Mouse (Mus musculus) heart, adult 9 months (tissue): ENCODE data around the gene Cmc4.

ENCODE experiments used
- DNase-seq, 2 experiments: peaks; one replicate each; pipeline ENCODE4 v3.0.0; 2022; ENCODE audit warnings: low spot score in 2 of 2

Gene Cmc4

DNA sequence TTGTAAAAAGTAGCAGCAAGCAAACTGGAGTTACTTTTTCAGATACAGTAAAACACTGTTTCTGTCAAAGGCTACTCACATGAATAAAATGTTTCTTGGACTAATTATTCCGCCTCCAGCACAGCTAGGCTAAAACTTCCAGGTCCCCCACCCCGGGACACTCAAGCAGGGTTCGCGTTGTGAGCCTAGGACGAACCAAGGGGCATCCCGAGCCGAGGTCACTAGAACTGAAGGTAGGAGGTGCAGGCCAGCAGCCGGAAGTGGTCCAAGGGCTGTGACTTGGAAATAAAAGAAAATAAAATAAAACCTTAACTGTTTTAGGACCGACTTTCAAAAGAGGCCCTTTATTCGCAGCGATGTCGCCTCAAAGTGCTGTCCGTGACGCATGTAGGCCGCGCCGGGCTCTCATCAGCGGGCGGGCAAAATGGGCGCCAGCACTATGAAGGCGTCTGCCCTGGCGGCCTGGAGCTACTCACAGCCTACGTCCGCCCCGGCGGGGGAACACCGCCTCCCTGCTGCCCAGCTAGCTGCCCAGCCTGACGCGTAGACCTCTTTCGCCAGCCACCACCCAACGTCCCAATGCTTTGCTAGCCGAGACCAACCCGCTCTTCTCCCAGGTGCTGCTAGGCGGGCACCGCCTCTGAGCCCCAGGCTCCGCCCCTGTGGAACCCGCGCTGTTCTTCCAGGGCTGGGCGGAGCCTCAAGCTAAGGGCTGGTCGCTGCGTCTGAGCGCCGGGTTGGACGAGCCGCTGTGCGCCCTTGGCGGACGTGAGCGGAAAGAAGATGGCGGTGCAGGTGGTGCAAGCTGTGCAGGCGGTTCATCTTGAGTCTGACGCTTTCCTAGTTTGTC, at the start of gene Cmc4, which contains the start of the genes Mtcp1 and Brcc3:
Cmc4 (minus strand) TSS at position 649 of the 850 bp plus-strand sequence.
Mtcp1 (minus strand) TSS at position 653 of the 850 bp plus-strand sequence.
Brcc3 (plus strand) TSS at position 693 of the 850 bp plus-strand sequence.
- peak; percentile 88 to 89 for DNase-seq

DNA sequence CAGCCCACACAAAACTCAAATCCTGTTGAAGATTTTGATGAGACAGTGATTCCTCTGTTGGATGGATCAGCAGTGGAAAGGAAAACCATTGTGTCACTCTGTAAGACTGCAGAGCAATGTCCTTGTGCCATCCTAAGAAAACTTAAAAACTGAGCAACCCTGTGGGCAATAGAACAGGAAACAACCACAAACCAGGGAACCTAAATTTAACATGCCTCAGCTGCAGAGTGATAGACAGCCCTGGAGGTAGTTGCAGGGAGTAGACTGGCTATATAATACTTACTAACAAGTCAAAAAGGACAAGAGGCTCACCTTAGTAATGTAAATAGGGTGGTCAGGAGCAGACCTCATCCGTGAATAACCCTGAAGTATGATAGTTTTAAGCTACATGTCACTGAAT, 38.2 kb upstream of the Cmc4 start:
- DNase-seq, result no peak

DNA sequence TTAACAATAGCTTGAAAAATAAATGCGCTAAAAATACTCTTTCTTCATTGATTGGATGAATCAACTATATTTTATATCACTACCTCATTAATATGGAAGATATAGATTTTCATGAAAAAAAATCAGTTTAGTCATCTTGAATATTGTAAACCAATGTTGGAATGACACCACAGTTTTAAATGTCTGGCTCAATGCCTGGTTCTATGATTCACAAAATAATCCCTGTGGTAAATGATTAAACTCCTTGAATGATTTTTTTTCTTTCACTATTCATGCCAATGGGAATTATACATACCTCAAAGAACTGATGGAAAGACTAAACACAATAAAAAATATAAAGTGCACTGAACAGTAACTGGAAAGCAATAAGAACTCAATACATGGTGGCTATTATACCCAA, 6.7 kb downstream of the Cmc4 start:
- DNase-seq, result no peak

DNA sequence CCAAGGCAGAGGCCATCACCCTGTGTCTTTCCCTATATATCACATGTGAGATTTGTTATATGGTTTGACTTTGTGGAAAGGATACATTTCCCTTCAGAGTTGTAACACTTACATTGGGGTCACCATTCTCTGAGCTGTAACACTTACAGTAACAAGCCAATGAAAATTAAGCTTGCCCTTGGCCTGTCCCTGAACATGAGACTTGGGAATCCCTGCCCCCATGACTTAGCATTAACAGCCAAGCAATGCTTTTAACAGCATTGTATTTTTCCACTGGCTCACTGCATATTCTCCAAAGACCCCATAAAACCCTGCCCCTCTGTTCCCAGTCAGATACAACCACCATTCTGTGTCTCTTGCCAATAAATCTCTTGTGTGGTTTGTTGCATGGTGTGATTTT, 13.0 kb downstream of the Cmc4 start:
- no peak for DNase-seq

DNA sequence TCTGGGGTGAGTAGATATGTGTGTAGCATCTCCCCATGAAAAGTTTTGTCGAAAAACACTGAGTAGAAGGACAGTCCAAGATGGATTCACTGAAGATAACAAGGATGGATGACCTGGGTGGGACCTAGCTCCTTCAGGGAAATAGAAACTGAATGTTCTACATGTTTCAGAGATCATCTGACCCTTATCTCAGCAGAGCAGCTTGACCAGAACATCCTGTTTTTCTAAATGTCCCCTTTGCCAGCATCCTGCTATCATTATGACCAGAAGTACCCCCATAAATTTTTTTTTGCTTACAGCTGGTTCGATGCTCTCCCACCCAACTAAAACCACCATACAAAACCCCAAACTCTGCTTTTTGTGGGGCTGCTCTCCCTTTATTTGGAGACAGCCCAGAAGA, 13.7 kb downstream of the Cmc4 start:
- DNase-seq, result peak in 1 of 2 experiments; percentile 34

DNA sequence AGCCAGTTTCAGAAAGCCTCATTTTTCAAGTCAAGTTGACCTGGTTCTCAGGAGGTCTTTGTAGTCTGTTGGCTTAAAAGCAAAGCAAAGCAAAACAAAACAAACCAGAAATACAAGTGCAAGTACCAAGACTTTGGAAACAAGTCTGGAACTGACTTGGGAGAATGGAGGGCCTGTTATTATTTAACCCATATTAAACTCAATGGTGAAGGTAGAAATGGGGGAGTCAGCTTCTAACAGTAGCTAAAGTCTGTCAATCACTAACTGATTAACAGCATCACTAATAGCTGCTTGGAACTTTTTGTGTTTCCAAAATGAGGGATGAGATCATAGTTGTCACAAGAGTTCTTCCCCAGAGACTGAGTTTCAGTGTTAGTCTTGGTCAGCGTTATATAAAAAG, 16.9 kb downstream of the Cmc4 start:
- DNase-seq, result no peak

DNA sequence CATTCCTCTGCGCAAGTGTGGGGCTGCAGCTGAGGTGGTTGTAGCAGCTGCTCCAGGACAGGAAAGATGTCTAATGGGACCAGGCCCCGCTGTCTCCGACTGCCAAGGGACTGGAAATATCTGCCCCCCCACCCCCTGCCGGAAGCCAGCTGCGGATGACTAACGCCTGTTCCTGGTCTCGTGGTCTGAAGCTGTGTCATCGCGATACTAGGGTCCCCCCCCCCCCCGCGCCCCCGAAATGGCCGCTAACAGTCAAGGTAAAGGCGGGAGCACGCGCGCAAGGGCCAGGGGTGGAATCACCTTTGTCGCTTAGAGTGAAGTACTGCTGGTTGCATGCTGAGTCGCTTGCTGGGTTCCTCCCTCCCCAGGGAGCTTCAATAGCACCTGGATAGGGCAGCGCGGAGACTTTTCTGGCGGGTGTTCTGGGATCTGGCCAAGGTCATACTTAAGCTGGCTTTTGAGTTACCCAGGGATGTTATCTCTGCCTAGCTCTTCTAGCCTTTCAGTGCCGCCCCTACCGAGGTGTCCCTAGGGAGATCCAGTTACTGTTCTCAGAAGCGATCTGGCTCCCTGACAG, 34.1 kb downstream of the Cmc4 start, which contains the start of the genes Fundc2 and F8:
Fundc2 (plus strand) TSS at position 205 of the 577 bp plus-strand sequence.
F8 (minus strand) TSS at position 421 of the 577 bp plus-strand sequence.
- peak; percentile 47 to 78 for DNase-seq

DNA sequence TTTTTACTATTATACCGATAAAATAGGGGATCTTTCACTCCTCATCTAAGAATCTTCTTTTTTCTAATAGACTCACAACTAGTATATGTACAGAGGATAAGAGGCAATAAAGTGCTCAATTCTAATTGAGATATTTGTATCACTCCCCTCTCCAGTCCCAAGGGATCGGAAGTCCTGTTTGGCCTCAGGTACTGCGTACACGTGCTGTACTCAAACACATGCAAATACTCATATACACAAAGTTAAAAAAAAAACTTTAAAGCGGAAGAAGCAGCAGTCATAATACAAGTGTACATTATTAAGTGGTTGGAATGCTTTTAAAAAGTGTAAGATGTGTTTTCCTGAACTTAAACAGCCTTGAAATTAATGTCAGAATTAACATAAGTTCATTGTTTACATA, 34.7 kb downstream of the Cmc4 start:
- DNase-seq, result no peak

DNA sequence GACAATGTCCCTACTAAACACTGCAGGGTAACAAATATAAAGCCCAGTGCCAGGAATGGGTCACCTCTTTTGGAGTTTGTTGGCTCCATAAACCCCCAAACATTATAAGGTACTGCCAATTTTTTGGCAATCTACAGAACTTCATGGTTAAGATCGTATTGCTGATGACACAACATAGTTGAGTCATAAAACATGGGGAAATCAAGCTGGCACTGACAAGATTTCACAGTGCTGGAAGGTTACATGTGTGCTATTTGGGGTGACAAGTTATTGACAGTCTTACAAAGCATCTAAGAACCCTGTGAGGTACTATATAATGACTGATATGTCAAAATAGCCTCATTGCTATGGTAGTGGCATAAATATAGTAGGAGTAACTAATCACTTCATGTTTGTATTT, 35.2 kb downstream of the Cmc4 start:
- DNase-seq, result no peak

DNA sequence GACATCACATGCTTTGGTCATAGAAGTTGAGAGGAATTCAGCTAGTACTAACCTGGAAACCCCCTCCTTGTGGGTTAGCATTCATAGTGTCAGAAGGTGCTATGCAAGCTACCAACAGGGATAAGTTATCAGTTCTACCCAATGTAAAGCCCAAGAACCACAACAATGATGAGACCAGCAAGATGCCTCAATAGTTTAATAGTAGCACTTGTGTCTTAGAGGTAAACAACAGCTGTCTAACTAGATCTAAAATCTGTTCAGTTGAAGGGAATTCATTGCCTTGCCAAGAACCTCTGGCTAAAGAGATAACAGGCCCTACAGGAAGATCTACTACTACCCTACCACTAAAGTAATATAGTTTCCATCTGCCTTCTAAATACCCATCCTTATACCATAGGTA, 39.6 kb downstream of the Cmc4 start:
- no peak for DNase-seq

DNA sequence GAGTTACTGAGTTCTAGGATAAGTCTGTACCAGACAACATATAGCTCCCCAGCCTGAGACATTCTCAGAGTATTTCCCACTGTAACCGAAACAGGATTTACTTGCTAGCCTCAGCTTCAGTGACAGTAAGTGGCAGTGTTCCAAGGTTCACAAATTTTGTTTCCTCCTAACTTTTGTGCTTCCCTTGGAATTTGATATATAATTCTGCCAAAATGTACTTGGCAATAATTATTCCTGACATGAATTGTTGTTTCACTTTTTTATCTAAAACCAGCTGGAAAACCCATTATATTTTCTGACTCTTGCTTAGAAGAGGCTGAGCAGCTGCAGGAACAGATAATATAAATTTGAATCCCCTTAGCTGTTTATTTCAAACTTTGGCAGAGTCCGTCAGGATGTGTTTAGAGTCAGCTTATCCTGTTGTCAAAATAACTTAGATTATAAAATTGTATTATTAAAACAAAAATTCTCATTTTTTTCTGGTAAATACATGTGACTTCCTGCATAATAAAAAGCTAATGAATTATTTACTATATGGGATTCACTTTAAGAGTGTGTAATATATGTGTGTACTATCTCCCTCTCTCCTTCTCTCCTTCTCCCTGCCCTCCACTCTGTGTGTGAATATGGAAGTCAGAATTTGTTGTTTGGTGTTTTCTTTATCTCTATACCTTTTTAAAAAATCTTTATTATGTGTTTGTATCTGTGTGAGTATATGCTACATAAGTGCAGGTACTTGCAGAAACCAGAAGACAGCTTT, 43.5 kb downstream of the Cmc4 start:
- peak; percentile 39 to 65 for DNase-seq

DNA sequence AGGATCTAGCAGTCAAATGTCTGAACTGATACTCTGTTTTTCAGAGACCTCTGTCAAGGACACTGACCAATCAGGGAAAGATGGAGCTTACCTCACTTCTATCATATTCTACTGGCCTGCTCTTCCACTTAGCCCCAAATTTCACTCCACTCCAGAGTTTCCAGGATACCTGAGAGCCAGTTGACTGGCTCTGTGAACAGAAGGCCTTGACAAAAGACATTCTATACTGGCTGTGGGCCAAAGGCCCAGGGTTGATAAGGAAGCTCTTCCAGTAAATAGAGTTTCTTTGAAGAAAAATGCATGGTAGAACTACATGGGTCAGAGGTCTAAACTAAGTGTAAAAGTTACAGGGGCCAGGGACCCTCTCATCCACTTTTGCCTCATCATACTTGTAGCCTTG, 46.2 kb downstream of the Cmc4 start:
- peak in 1 of 2 experiments; percentile 7 for DNase-seq
